Mouse (Mus musculus): ENCODE results near the gene Zfp12. TPM values are rescaled to one million over a fixed set of nuclear protein-coding genes. Genes with fewer than 3 reads are reported as not detected.

Gene Zfp12
- total and polyA plus RNA-seq, 3 experiments: 15.2 to 56.3 (median 17.3) TPM

DNA sequence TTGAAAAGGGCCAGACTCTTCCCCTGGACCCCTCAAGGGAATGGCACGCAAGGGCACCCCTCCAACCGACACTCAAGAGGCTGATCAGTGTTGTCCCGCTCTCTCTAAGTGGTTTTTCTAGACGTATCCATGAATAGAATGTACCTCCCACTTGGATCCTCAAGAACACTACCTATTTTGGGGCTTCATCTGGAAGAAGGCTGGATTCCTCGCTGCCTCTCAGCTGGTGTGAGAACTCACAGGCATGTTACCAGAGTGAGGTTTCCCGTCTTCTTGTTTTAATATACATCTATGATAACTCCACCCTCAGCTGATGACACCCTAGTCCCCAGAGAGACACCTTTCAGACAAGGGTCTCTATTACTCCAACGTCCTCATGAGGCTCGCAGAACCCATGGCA lies 26.7 kb downstream of the Zfp12 start:
- H3K9ac ChIP-seq (ENCODE audit: control insufficient read depth, low read depth, low read length, poor library complexity, severe bottlenecking): no peak overlapping the region
- TF ChIP-seq JUND (IDR thresholded peaks at IDR 0.05; ENCODE audit: low read depth, low read length) (no peak), TBP (IDR thresholded peaks at IDR 0.05; ENCODE audit: low read depth, low read length) (no peak), RCOR1 (IDR thresholded peaks at IDR 0.05; ENCODE audit: low read depth, low read length) (no peak), MXI1 (IDR thresholded peaks at IDR 0.05; ENCODE audit: low read depth, low read length) (no peak), ZKSCAN1 (IDR thresholded peaks at IDR 0.05; ENCODE audit: low read depth, low read length) (no peak), GATA1 (IDR thresholded peaks at IDR 0.05; ENCODE audit: low read depth, low read length) (no peak), EP300 (IDR thresholded peaks at IDR 0.05; ENCODE audit: low read depth in 1 of 2, low read length in 2 of 2) (no peak), USF1 (IDR thresholded peaks at IDR 0.05; ENCODE audit: low read depth, low read length) (no peak), RAD21 (IDR thresholded peaks at IDR 0.05; ENCODE audit: low read depth, low read length) (no peak)
- H3K27me3 ChIP-seq (ENCODE audit: control insufficient read depth in 1 of 2, insufficient read depth in 2 of 2, low read length in 2 of 2): no peaks in the 10 kb centered on the region
- peaks cover 5 to 13% of the 10 kb centered on the region in 2 experiments for H3K4me1 ChIP-seq (ENCODE audit: control insufficient read depth in 1 of 2, insufficient read depth in 2 of 2, low read length in 2 of 2)
- no peak overlapping the region for H3K27ac ChIP-seq (ENCODE audit: control insufficient read depth, low read depth, low read length)
- DNase-seq (ENCODE audit: low read depth, low spot score): no peak
- H3K4me3 ChIP-seq (ENCODE audit: control insufficient read depth in 1 of 2, insufficient read depth in 1 of 2, low read depth in 2 of 2, low read length in 2 of 2): no peak overlapping the region
- peaks cover 0 to 4% of the 10 kb centered on the region in 2 experiments; a peak in 1 of 4 replicates for H3K36me3 ChIP-seq (ENCODE audit: control insufficient read depth in 1 of 2, insufficient read depth in 2 of 2, low read length in 2 of 2)
- no peaks in the 10 kb centered on the region for H3K79me2 ChIP-seq (ENCODE audit: control insufficient read depth, insufficient read depth, low read length, poor library complexity)
- H3K9me3 ChIP-seq (replicated peaks; ENCODE audit: insufficient read depth, low read length): no peaks in the 10 kb centered on the region

DNA sequence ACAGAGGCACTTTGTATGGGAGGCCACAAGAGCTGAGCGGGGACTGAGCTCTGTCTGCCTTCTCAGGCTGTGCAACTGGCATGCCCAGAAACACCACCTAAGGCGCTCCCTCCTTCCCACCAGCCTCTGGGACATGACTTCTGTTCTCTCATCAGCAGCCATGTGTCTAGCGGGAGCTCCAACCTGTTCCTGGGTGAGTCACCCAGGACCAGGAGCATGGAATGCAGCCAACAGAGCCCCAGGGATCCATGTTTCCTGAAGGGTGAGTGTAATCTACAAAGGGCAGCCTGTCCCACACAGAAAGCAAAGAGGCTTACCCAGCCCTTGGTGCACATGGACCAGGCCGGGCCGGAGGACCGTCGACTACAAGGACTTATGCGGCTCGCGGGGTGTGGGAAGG lies 29.7 kb downstream of the Zfp12 start:
- H3K9ac ChIP-seq (ENCODE audit: control insufficient read depth, low read depth, low read length, poor library complexity, severe bottlenecking): no peak overlapping the region
- no peaks in the 10 kb centered on the region for H3K27me3 ChIP-seq (ENCODE audit: control insufficient read depth in 1 of 2, insufficient read depth in 2 of 2, low read length in 2 of 2)
- H3K4me1 ChIP-seq (ENCODE audit: control insufficient read depth in 1 of 2, insufficient read depth in 2 of 2, low read length in 2 of 2): 0 out of 4 replicates have a peak, but pooled peaks cover 0 to under 1% of the 10 kb centered on the region in 2 experiments
- no peak overlapping the region for H3K27ac ChIP-seq (ENCODE audit: control insufficient read depth, low read depth, low read length)
- no peaks in the 10 kb centered on the region for H3K9me3 ChIP-seq (replicated peaks; ENCODE audit: insufficient read depth, low read length)
- no peak for TF ChIP-seq TAL1 (IDR thresholded peaks at IDR 0.05; ENCODE audit: low read length)
- TF ChIP-seq ETS1 (IDR thresholded peaks at IDR 0.05; ENCODE audit: low read depth, low read length): no peak
- TF ChIP-seq NRF1 (IDR thresholded peaks at IDR 0.05; ENCODE audit: insufficient read depth, low read depth, low read length, poor library complexity, severe bottlenecking): no peak
- no peak for TF ChIP-seq MAX (IDR thresholded peaks at IDR 0.05; ENCODE audit: low read length)
- no peak for TF ChIP-seq ZNF384 (IDR thresholded peaks at IDR 0.05; ENCODE audit: low read depth, low read length)
- no peak for TF ChIP-seq GABPA (IDR thresholded peaks at IDR 0.05; ENCODE audit: low read depth, low read length)
- no peak for TF ChIP-seq SMC3 (IDR thresholded peaks at IDR 0.05; ENCODE audit: low read depth, low read length)
- TF ChIP-seq NELFE (IDR thresholded peaks at IDR 0.05; ENCODE audit: low read depth, low read length): no peak
- TF ChIP-seq RCOR1 (IDR thresholded peaks at IDR 0.05; ENCODE audit: low read depth, low read length): no peak
- no peak for TF ChIP-seq POLR2A (IDR thresholded peaks at IDR 0.05; ENCODE audit: control insufficient read depth in 1 of 2, insufficient read depth in 1 of 2, low read depth in 1 of 2, low read length in 2 of 2, poor library complexity in 1 of 2)
- no peak for TF ChIP-seq ZMIZ1 (IDR thresholded peaks at IDR 0.05; ENCODE audit: low read depth, low read length)
- H3K4me3 ChIP-seq (ENCODE audit: control insufficient read depth in 1 of 2, insufficient read depth in 1 of 2, low read depth in 2 of 2, low read length in 2 of 2): no peak overlapping the region
- peaks cover 3% of the 10 kb centered on the region; the same call in 1 of the 2 replicates for H3K79me2 ChIP-seq (ENCODE audit: control insufficient read depth, insufficient read depth, low read length, poor library complexity)
- H3K36me3 ChIP-seq (ENCODE audit: control insufficient read depth in 1 of 2, insufficient read depth in 2 of 2, low read length in 2 of 2): no peaks in the 10 kb centered on the region
- DNase-seq (ENCODE audit: low read depth, low spot score): no peak
